Mouse (Mus musculus): ENCODE data around the gene Brd4.

Gene Brd4

DNA sequence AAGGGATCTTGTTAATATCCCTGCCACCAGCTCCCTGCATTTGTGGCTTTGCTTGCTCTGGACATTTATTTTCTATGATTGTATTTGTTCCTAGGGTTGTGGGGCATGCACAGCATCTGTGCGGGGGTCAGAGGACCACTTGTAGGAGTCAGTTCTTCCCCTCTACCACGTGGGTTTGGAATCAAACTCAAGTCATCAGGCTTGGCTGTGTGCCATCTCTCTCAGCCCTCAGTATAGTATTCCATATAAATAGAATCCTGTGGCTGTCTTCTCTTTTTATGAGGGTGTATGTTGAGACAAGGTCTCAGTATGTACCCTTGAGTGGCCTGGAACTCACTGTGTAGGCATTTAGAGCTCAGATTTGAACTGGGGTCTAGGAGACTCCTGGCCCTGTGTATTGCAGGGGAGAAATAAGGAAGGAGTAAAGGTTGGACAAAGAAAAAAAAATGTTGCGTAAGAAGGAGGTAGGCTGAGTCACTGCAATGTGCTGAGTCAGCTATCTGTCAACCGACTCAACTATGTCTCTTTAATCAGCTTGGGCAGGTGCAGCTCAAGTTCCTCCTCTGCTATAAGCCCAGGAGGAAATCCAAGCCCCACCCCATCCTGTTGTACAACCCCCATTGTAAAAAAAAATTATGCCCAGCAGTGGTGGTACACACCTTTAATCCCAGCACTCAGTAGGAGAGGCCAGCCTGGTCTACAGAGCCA lies 114.8 kb downstream of the Brd4 start:
- no peak for DNase-seq (ENCODE audit: low spot score in 2 of 2)

GRCm38 (mm10) chr17:32166687-32167086 lies 117.8 kb downstream of the Brd4 start, which contains the start of gene Notch3:
Gene Notch3 (minus strand): TSS chr17:32166852.
- no peak for DNase-seq (ENCODE audit: low spot score in 2 of 2)

- no peak for DNase-seq (ENCODE audit: low spot score in 2 of 2)
These were observed 118.5 kb downstream of the Brd4 start for GRCm38 (mm10) chr17:32165803-32166595.

DNA sequence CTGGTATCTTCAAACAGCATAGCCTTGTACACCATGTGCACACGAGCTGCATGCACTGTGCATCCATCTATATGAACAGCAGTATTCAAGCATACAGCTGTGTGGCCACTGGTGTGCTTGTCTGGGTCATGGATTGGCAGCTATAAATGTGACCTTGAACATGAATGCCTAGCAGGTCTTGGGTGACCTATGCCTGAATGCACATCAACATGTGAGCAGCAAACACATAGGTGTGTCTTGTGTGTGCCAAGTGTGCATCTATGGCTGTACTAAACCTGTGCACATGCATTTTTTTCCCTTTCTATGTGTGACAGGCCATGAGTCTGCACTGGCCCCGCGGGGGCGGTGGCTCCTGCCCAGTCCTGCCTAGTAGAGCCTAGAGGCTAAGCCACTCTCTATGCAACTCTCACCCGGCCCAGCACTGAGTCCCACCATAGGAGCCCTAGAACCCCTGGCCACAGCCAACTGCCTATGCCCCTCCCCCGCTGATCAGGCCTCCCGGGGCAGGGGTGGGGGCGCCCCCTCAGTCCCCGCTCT lies 119.2 kb downstream of the Brd4 start:
- DNase-seq (ENCODE audit: low spot score in 2 of 2): no peak

GRCm38 (mm10) chr17:32164780-32165179 lies 119.7 kb downstream of the Brd4 start:
- no peak for DNase-seq (ENCODE audit: low spot score in 2 of 2)

- DNase-seq (ENCODE audit: low spot score in 2 of 2): no peak
These were observed 120.4 kb downstream of the Brd4 start for GRCm38 (mm10) chr17:32163910-32164650.

DNA sequence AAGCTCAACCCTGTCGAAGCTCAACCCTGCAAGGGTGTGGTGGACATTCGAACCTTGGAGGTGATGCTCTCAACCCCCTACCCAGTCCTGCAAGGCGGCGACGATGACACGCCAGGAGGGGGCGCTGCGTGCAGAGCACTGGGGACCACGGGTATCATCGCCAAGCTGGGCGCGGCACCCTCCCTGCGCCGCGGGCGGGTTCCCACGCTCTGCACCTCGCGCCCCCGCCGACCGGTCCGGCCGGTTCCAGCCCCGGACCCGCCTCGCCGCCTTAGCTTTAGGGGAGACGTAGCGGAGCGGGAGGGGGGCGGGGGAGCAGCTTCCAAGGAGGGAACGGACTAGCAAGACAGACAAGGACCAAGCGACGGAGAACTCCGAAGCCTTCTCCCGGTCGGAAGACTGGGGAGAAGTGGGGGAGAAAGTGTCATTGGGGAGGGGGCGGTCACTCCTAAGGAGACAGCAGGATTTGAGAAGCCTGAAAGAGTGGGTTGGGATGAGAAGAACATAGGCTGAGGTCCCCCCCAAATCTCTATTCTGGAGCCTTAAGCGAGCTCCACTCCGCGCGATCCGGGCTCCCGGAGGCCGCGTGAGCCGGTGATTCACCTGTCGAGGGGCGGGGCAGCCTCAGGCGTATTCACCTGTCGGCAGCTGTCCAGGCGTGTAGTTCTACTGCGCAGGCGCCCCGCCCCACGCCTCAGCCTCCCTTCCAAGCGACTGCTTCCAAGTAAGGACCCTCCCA lies 122.2 kb downstream of the Brd4 start:
- DNase-seq (ENCODE audit: low spot score in 2 of 2): peak in 1 of 2 experiments; percentile 37

DNA sequence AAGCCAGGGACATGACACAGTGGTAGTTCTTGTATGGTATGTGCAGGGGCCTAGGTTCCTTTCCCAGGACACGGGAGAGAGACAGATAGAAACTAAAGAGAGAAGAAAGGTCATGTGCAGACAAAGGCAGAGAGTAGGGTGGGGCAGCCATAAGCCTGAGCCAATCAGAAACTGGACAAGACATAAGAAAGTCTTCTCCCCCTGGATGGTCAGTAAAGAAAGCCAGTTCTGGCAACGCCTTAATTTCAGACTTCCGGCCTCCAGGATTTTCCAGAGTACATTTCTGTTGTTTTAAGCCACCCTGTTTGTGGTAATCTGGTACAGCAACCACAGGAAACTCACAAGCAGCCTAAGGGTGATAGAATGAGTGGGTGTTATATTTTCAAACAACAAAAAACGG lies 123.6 kb downstream of the Brd4 start:
- no peak for DNase-seq (ENCODE audit: low spot score in 2 of 2)

GRCm38 (mm10) chr17:32158841-32159240 lies 125.7 kb downstream of the Brd4 start:
- no peak for DNase-seq (ENCODE audit: low spot score in 2 of 2)

GRCm38 (mm10) chr17:32146718-32147117 lies 137.8 kb downstream of the Brd4 start:
- no peak for DNase-seq (ENCODE audit: low spot score in 2 of 2)
